Mouse (Mus musculus): Measurements from ENCODE around the gene Kcnab1.

DNA sequence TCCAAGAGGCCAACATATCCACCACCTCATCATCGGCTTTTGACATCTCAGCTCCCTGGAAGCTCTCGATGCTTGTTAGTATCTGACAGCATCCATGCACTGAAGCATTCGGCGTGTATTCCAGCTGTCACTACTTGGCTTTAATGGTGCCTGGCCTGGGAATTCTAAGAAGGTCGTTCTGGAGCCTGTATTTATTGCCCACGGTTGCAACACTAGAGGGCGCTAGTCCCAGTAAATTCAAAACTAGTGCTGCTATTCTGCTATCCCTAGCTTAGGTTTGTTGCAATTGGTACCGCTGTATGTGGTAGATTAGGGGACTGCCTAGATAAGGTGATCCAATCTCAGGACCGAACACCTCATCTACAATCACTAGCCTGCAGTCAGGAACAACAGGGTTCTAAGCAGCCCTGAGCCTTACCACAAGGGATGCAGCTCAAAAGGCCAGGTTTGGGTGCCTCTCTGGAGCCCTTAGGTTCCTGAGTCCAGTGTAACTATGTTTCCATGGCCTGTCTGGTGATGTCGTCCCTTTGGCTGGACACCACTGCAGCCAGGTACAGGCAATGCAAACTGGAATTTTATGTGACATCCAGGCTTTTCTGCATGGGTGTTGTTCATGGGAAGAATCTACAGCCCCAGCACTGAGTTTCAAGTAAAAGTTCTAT lies 208.8 kb downstream of the Kcnab1 start:
- TF ChIP-seq CTCF (IDR thresholded peaks at IDR 0.05; ENCODE audit: low read depth) (peak; percentile 67), EP300 (IDR thresholded peaks at IDR 0.05; ENCODE audit: low read depth) (no peak)
